14 mouse cellular contexts compared by ENCODE assay signal in the genomic region with DNA sequence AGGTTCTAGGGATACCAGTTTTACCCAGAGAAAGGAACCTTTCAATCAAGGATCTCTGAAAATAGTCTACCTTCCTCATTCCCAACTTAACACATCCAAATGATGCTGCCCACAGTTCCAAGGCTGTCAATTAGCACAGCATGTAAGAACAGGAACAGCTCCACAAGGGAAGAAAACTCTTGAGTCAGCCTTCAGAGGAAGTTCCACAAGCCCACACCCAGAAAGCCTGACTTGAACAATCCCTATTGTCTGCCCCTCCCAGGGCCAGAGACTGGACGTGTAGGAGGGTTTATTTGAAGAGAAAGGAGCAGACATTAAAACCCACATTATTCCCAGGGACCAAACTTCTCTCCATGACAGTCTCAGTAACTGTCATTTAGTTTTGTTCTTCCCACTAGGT. TPM values are rescaled to one million over a fixed set of nuclear protein-coding genes. Genes with fewer than 3 reads are reported as not detected.
DNase-seq lines count a peak whose midpoint lies in the region; ATAC-seq and TF ChIP-seq lines count a peak whose summit lies in the region.
"Had no signal": no experiment of that assay in that cellular context is flagged by ENCODE, and none has a peak within 500 bp of the region (broad histone marks: within the 10 kb centered on the region; RNA-seq: fewer than 3 reads in every experiment).

No protein-coding gene starts in this region.

- no peaks in the 10 kb centered on the region for H3K9me3 ChIP-seq in forebrain, embryonic 15.5 days
- H3K9me3 ChIP-seq in forebrain, embryonic 14.5 days (replicated peaks; ENCODE audit: control insufficient read depth, low read length) = no peaks in the 10 kb centered on the region
- no peaks in the 10 kb centered on the region for H3K9me3 ChIP-seq in heart, embryonic 13.5 days
- H3K9me3 ChIP-seq in hindbrain, embryonic 11.5 days (ENCODE audit: control insufficient read depth, low read length) = no peaks in the 10 kb centered on the region
- no peaks in the 10 kb centered on the region for H3K9me3 ChIP-seq in intestine, postnatal 0 days (ENCODE audit: control insufficient read depth)
- H3K9me3 ChIP-seq: neural tube, embryonic 15.5 days had no signal

- H3K27me3 ChIP-seq in forebrain, embryonic 15.5 days = no peaks in the 10 kb centered on the region
- no peaks in the 10 kb centered on the region for H3K27me3 ChIP-seq in forebrain, embryonic 14.5 days (replicated peaks; ENCODE audit: control insufficient read depth, insufficient read depth, low read length)
- no peaks in the 10 kb centered on the region for H3K27me3 ChIP-seq in heart, embryonic 13.5 days (replicated peaks)
- H3K27me3 ChIP-seq in hindbrain, embryonic 11.5 days (ENCODE audit: control insufficient read depth, insufficient read depth, low read length) = no peaks in the 10 kb centered on the region
- no peaks in the 10 kb centered on the region for H3K27me3 ChIP-seq in intestine, postnatal 0 days (replicated peaks; ENCODE audit: control insufficient read depth, insufficient read depth, low read length)
- H3K27me3 ChIP-seq: neural tube, embryonic 15.5 days had no signal

- no peak for TF ChIP-seq CTCF in left cerebral cortex, adult 2 months (IDR thresholded peaks at IDR 0.05)
- TF ChIP-seq CTCF in intestine, postnatal 0 days (IDR thresholded peaks at IDR 0.05; ENCODE audit: low read depth) = no peak

- H3K4me2 ChIP-seq in forebrain, embryonic 15.5 days (replicated peaks) = no peak overlapping the region
- no peak overlapping the region for H3K4me2 ChIP-seq in forebrain, embryonic 14.5 days (ENCODE audit: low read length)
- H3K4me2 ChIP-seq in heart, embryonic 13.5 days = no peak overlapping the region
- no peak overlapping the region for H3K4me2 ChIP-seq in hindbrain, embryonic 11.5 days (replicated peaks; ENCODE audit: low read depth, low read length)
- H3K4me2 ChIP-seq in intestine, postnatal 0 days (replicated peaks; ENCODE audit: low read depth) = no peak overlapping the region
- H3K4me2 ChIP-seq: liver, embryonic 11.5 days; neural tube, embryonic 15.5 days had no signal

- no peak overlapping the region for H3K9ac ChIP-seq in forebrain, embryonic 15.5 days (replicated peaks)
- H3K9ac ChIP-seq in forebrain, embryonic 14.5 days (ENCODE audit: low read length) = no peak overlapping the region
- no peak overlapping the region for H3K9ac ChIP-seq in heart, embryonic 13.5 days
- H3K9ac ChIP-seq in hindbrain, embryonic 11.5 days (ENCODE audit: low read depth, low read length) = no peak overlapping the region
- H3K9ac ChIP-seq in intestine, postnatal 0 days (ENCODE audit: low read depth, low read length) = no peak overlapping the region
- H3K9ac ChIP-seq: neural tube, embryonic 15.5 days had no signal

- peaks cover 5% of the 10 kb centered on the region; the same call in 1 of the 2 replicates for H3K36me3 ChIP-seq in forebrain, embryonic 15.5 days
- H3K36me3 ChIP-seq in forebrain, embryonic 14.5 days (ENCODE audit: control insufficient read depth, insufficient read depth, low read length) = no peaks in the 10 kb centered on the region
- 0 out of 2 replicates have a peak, but pooled peaks cover 5% of the 10 kb centered on the region for H3K36me3 ChIP-seq in heart, embryonic 13.5 days
- H3K36me3 ChIP-seq in hindbrain, embryonic 11.5 days (ENCODE audit: control insufficient read depth, insufficient read depth, low read length) = no peaks in the 10 kb centered on the region
- no peaks in the 10 kb centered on the region for H3K36me3 ChIP-seq in intestine, postnatal 0 days (ENCODE audit: control insufficient read depth, insufficient read depth)
- H3K36me3 ChIP-seq: neural tube, embryonic 15.5 days had no signal

- no peak overlapping the region for H3K4me3 ChIP-seq in forebrain, embryonic 15.5 days
- no peak overlapping the region for H3K4me3 ChIP-seq in forebrain, embryonic 14.5 days (ENCODE audit: low read depth, low read length)
- no peak overlapping the region for H3K4me3 ChIP-seq in left cerebral cortex, adult 2 months
- H3K4me3 ChIP-seq in heart, embryonic 13.5 days = no peak overlapping the region
- no peak overlapping the region for H3K4me3 ChIP-seq in hindbrain, embryonic 11.5 days (ENCODE audit: low read depth, low read length)
- no peak overlapping the region for H3K4me3 ChIP-seq in intestine, postnatal 0 days (ENCODE audit: low read depth, low read length)
- H3K4me3 ChIP-seq: neural tube, embryonic 15.5 days had no signal

- 34% methylated on average over 1 of the region's 1 CpGs for WGBS in forebrain, embryonic 15.5 days
- WGBS in forebrain, embryonic 14.5 days = 29% methylated on average over 1 of the region's 1 CpGs
- 37% methylated on average over 1 of the region's 1 CpGs for WGBS in heart, embryonic 13.5 days
- 23% methylated on average over 1 of the region's 1 CpGs for WGBS in hindbrain, embryonic 11.5 days
- 22% methylated on average over 1 of the region's 1 CpGs for WGBS in intestine, postnatal 0 days

- intact Hi-C loops in left cerebral cortex, adult 2 months (cut with DNase I) = no loop called here
- intact Hi-C loops in left cerebral cortex, postnatal 10 days (cut with DNase I) = no loop called here

- DNase-seq in forebrain, embryonic 14.5 days (ENCODE audit: low spot score) = no peak
- DNase-seq in left cerebral cortex, adult 2 months (ENCODE audit: extremely low spot score in 1 of 2, low spot score in 2 of 2) = no peak
- DNase-seq in left cerebral cortex, postnatal 10 days (ENCODE audit: extremely low spot score in 1 of 2, low spot score in 2 of 2) = no peak
- DNase-seq in hindbrain, embryonic 11.5 days (ENCODE audit: low spot score) = no peak
- DNase-seq: adrenal gland, postnatal 10 days; cerebellum, adult 18-20 months; midbrain, embryonic 14.5 days; thymus, adult 2 months had no signal

- H3K4me1 ChIP-seq in forebrain, embryonic 15.5 days = peaks cover 12% of the 10 kb centered on the region; the same call in 1 of the 2 replicates
- H3K4me1 ChIP-seq in forebrain, embryonic 14.5 days (ENCODE audit: control insufficient read depth, insufficient read depth, low read length) = no peaks in the 10 kb centered on the region
- H3K4me1 ChIP-seq in heart, embryonic 13.5 days = peaks cover 31% of the 10 kb centered on the region
- H3K4me1 ChIP-seq in hindbrain, embryonic 11.5 days (replicated peaks; ENCODE audit: control insufficient read depth, insufficient read depth, low read length) = no peaks in the 10 kb centered on the region
- H3K4me1 ChIP-seq in intestine, postnatal 0 days (replicated peaks; ENCODE audit: control insufficient read depth, insufficient read depth, low read length) = no peaks in the 10 kb centered on the region

- 0 out of 2 replicates have a peak overlapping the region, but pooled peaks have one; percentile 15 for H3K27ac ChIP-seq in forebrain, embryonic 15.5 days (replicated peaks)
- no peak overlapping the region for H3K27ac ChIP-seq in forebrain, embryonic 14.5 days (ENCODE audit: low read depth, low read length)
- H3K27ac ChIP-seq in left cerebral cortex, adult 2 months = peak overlapping the region; percentile 48
- peak overlapping the region; percentile 83 for H3K27ac ChIP-seq in heart, embryonic 13.5 days (replicated peaks)
- no peak overlapping the region for H3K27ac ChIP-seq in hindbrain, embryonic 11.5 days (ENCODE audit: low read depth, low read length)
- no peak overlapping the region for H3K27ac ChIP-seq in intestine, postnatal 0 days (ENCODE audit: low read depth, low read length)
- H3K27ac ChIP-seq: neural tube, embryonic 15.5 days had no signal

- no peak for ATAC-seq in forebrain, embryonic 15.5 days (replicated peaks)
- no peak for ATAC-seq in forebrain, embryonic 14.5 days
- ATAC-seq in heart, embryonic 13.5 days (ENCODE audit: extremely low read depth, insufficient number of reproducible peaks, low FRiP score, low TSS enrichment) = no peak
- peak; percentile 94 for ATAC-seq in megakaryocyte, adult 5-6 weeks (ENCODE audit: poor library complexity, severe bottlenecking)
- ATAC-seq in hindbrain, embryonic 11.5 days (ENCODE audit: low FRiP score) = no peak
- ATAC-seq in intestine, postnatal 0 days = no peak

RNA-seq across cellular contexts. Expression of a gene that starts 48.7 kb away (rescaled TPM):
- 73.5 and 76.0 TPM in 2 replicates for polyA plus RNA-seq in forebrain, embryonic 15.5 days (2015; fragmentation: Nextera tagmentation; extraction: Ambion mirVana)
- 76.5 and 101 TPM in 2 replicates for polyA plus RNA-seq in forebrain, embryonic 14.5 days (2014; fragmentation: Nextera tagmentation; extraction: Ambion mirVana)
- 100 to 1,000 TPM; 242 to 255 TPM for total RNA-seq in left cerebral cortex, adult 2 months (2021)
- total RNA-seq in left cerebral cortex, postnatal 10 days (2021) = 100 to 1,000 TPM; 243 to 256 TPM
- polyA plus RNA-seq in heart, embryonic 13.5 days (2015; fragmentation: Nextera tagmentation; extraction: Ambion mirVana) = 43.7 and 44.6 TPM in 2 replicates
- 130 and 137 TPM in 2 replicates for total RNA-seq in megakaryocyte, adult 5-6 weeks (2015)
- 192 and 219 TPM in 2 replicates for total RNA-seq in megakaryocyte, adult 5-6 weeks (2017)
- polyA plus RNA-seq in hindbrain, embryonic 11.5 days (2014; fragmentation: Nextera tagmentation; extraction: Ambion mirVana) = 74.7 and 114 TPM in 2 replicates
- polyA plus RNA-seq in intestine, postnatal 0 days (2015; fragmentation: Nextera tagmentation; extraction: Ambion mirVana) = 17.3 and 22.8 TPM in 2 replicates

Comparison
In these comparisons a context has a peak if more than half of its experiments do, and no peak if none do; other contexts are left out.
1. H3K27ac ChIP-seq: peak in forebrain, embryonic 15.5 days (single experiment), left cerebral cortex, adult 2 months (single experiment) and heart, embryonic 13.5 days (single experiment); none in forebrain, embryonic 14.5 days (single experiment), hindbrain, embryonic 11.5 days (single experiment) and intestine, postnatal 0 days (single experiment).